Mouse (Mus musculus) hindbrain, embryonic 10.5 days (tissue): ENCODE measurements around the gene Pigp. TPM values are rescaled to one million over a fixed set of nuclear protein-coding genes. Genes with fewer than 3 reads are reported as not detected.
A peak's percentile ranks its signal among the peaks of the same experiment; 100 is the strongest.

Experiments used
- DNase-seq: peaks from one replicate; pipeline ENCODE4 v3.0.0-alpha.2; 2017; ENCODE audit warnings: low spot score
- H3K27ac ChIP-seq: fragments of 300-500 bp; sonication (generic); 2 replicates; pipeline ENCODE4 v1.5.1; 2016; ENCODE audit warnings: mild to moderate bottlenecking, moderate library complexity
- H3K27me3 ChIP-seq: fragments of 300-500 bp; sonication (generic); 2 replicates; pipeline ENCODE4 v1.6.1; 2016; ENCODE audit warnings: mild to moderate bottlenecking; ENCODE audit not compliant: poor library complexity, insufficient read depth, severe bottlenecking
- H3K36me3 ChIP-seq: fragments of 300-500 bp; sonication (generic); 2 replicates; pipeline ENCODE4 v1.6.1; 2016; ENCODE audit warnings: mild to moderate bottlenecking, moderate library complexity
- H3K4me1 ChIP-seq: fragments of 300-500 bp; sonication (generic); replicated peaks from 2 replicates; pipeline ENCODE4 v1.6.1; 2016; ENCODE audit warnings: mild to moderate bottlenecking
- H3K4me3 ChIP-seq: fragments of 300-500 bp; sonication (generic); 2 replicates; pipeline ENCODE4 v1.5.1; 2016; ENCODE audit warnings: mild to moderate bottlenecking, moderate library complexity
- H3K9me3 ChIP-seq: fragments of 300-500 bp; sonication (generic); 2 replicates; pipeline ENCODE4 v1.6.1; 2016; ENCODE audit warnings: mild to moderate bottlenecking, moderate library complexity
- WGBS: fragments of 180-500 bp; shearing (Covaris S2); methylation state at CpG from one replicate; pipeline ENCODE4 v1.1.7; 2016; 5-methylcytosine and 5-hydroxymethylcytosine counted together
- polyA plus RNA-seq: library from polyadenylated mRNA; unstranded; fragments of >200 nt; fragmentation: Nextera tagmentation; extraction: Ambion mirVana; gene quantifications from 2 replicates; pipeline ENCODE4 v1.2.1, GENCODE M21; 2016

The Pigp gene
- 94.7 and 96.3 TPM in 2 replicates for polyA plus RNA-seq

DNA sequence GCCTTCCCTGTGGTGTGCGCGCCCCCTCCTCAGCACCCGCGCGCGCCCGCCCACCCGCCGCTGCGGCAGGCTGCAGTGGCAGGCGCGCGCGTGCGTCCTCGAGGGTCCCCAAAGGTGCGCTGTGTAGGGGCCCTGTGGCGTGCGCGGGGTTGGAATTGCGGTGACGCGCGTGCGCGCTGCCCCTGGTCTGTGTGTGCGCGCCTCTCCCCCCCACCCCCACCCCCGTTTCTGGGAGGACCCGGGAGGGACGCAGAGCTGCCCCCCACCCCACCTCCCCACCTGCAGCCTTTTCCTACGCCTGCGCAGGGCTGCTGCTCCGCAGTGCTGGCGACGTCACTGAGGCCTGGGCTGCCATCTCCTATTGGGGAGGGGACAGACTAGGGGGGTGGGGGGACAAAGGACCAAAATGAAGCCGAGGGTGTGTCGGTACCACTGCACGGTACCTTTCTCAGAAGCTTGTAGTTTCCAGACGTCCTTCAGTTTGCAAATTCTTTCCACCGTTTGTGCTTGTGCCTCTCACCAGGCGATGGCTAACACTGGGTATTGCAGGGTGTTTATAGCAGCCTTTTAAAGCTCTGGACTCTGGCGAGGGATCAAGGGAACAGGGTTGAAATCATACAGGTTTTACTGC is at the start of gene Pigp:
Pigp (minus strand) TSS at position 542 of the 631 bp plus-strand sequence.
- WGBS, result 0% methylated on average over 42 of the region's 43 CpGs
- no peaks in the 10 kb centered on the region for H3K27me3 ChIP-seq

DNA sequence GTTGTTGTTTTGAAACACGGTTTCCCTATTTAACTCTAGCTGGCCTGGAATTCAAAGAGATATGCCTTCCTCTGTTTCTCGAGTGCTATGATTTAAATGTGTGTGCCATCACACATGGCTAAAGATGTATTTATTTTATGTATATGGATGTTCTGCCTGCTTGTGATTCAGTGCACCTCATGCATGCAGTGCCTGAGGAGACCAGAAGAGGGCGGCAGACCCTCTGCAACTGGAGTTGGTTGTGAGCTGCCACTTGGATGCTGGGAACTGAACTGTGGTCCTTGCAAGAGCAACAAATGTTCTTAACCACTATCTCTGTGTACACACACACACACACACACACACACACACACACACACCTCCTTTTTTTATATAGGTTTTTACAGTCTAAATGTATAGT is 48.9 kb upstream of the Pigp start:
- H3K9me3 ChIP-seq, result peaks cover 7% of the 10 kb centered on the region
- WGBS, result 94% methylated on average over 3 of the region's 3 CpGs
- DNase-seq, result no peak
- H3K36me3 ChIP-seq, result peaks cover 100% of the 10 kb centered on the region
- no peak overlapping the region for H3K4me3 ChIP-seq
- H3K27ac ChIP-seq, result no peak overlapping the region
- H3K4me1 ChIP-seq, result no peaks in the 10 kb centered on the region
- H3K27me3 ChIP-seq, result no peaks in the 10 kb centered on the region

More for the DNA sequence above, at the start of gene Pigp:
- H3K36me3 ChIP-seq, result peaks cover 11% of the 10 kb centered on the region
- DNase-seq, result peak; percentile 89
- peak within 1 kb of the TSS; percentile 90 for H3K4me3 ChIP-seq
- H3K27ac ChIP-seq, result peak within 1 kb of the TSS; percentile 99
- no peaks in the 10 kb centered on the region for H3K9me3 ChIP-seq
- peaks cover 44% of the 10 kb centered on the region for H3K4me1 ChIP-seq

DNA sequence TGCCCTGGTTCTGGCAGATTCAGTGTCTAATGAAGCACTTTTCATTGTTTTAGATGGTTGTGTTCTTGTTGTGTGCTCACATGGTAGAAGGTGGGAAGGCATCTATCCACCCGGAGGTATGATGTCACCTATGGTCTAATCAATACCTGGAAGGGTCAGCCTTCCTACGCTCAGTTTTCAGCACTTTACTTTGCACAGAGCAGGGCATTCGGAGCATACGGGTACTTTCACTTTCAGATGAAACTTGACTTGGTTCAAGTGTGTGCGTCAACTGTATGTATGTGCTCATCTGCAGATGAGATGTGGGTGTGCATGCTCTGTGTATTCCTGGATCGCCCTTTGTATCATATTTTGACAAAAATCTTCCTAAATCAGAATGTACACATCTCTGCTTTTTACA is 42.5 kb upstream of the Pigp start:
- H3K36me3 ChIP-seq, result peaks cover 98% of the 10 kb centered on the region
- no peak overlapping the region for H3K4me3 ChIP-seq
- no peak overlapping the region for H3K27ac ChIP-seq
- WGBS, result 93% methylated on average over 6 of the region's 6 CpGs
- no peak for DNase-seq
- no peaks in the 10 kb centered on the region for H3K27me3 ChIP-seq
- no peaks in the 10 kb centered on the region for H3K4me1 ChIP-seq
- no peaks in the 10 kb centered on the region for H3K9me3 ChIP-seq

DNA sequence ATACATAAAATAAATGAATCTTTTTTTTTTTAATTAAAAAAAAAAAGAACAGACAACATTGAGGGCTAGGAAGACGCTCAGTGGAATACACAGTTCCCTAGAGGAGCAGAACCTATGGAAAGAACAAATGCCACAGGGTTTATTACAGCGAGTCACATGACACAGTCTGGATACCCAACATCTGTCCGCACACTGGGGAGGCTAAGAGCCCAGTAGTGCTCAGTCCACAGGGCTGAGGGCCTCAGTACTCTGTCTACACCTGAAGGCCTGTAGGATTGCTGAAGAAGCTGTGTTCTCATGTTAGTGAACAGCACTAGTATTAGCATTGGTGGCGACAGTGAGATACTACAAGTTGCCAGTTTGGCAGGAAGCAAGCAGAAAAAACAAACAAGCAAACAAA is 41.1 kb upstream of the Pigp start:
- H3K4me1 ChIP-seq, result no peaks in the 10 kb centered on the region
- peaks cover 95% of the 10 kb centered on the region for H3K36me3 ChIP-seq
- 96% methylated on average over 4 of the region's 4 CpGs for WGBS
- no peaks in the 10 kb centered on the region for H3K9me3 ChIP-seq
- DNase-seq, result no peak
- no peak overlapping the region for H3K4me3 ChIP-seq
- no peaks in the 10 kb centered on the region for H3K27me3 ChIP-seq
- H3K27ac ChIP-seq, result no peak overlapping the region

DNA sequence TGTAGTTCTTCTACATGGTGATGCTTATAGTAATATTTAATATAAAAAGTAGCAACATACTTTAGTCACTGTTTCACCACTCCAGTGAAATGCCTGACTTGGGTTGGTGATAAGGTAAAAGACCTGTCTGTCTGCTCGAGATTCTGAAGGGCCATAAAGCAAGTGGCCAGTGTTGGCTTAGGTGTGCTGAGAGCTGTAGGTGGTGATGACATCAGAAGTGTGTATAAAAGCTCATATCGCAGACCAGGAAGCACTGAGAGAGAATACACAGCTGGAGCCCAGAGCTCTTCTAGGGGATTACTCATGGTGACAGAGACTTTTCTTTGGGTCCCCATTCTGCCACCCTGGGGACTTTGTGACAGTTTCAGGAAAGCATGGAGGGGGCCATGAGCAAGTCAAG is 40.6 kb upstream of the Pigp start:
- Histone ChIP-seq H3K27ac (no peak overlapping the region), H3K4me1 (no peaks in the 10 kb centered on the region), H3K27me3 (no peaks in the 10 kb centered on the region), H3K4me3 (no peak overlapping the region), H3K9me3 (no peaks in the 10 kb centered on the region), H3K36me3 (peaks cover 95% of the 10 kb centered on the region)
- DNase-seq, result no peak
- WGBS, result 93% methylated on average over 2 of the region's 2 CpGs

DNA sequence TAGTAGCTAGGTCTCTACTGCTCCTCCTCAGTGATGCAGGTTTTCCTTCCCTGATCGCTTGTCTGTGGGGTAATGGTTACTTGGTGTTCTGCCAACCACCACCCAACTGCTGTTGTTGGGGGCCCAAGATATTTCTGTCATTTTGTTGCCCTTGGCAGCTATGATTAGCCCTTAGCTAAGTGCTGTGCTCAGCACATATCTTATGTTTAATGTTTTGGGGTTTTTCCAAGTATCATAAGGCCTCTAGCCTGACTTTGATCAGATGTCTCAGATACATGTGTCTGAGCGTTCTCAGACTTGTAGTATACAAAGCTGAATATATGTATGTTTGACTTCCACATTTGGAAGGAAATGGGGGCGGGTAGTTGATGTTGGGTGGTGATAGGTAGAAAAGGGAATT is 39.6 kb upstream of the Pigp start:
- WGBS, result 95% methylated on average over 3 of the region's 3 CpGs
- Histone ChIP-seq H3K27ac (no peak overlapping the region), H3K9me3 (no peaks in the 10 kb centered on the region), H3K36me3 (peaks cover 93% of the 10 kb centered on the region), H3K27me3 (no peaks in the 10 kb centered on the region), H3K4me3 (no peak overlapping the region), H3K4me1 (no peaks in the 10 kb centered on the region)
- DNase-seq, result no peak

DNA sequence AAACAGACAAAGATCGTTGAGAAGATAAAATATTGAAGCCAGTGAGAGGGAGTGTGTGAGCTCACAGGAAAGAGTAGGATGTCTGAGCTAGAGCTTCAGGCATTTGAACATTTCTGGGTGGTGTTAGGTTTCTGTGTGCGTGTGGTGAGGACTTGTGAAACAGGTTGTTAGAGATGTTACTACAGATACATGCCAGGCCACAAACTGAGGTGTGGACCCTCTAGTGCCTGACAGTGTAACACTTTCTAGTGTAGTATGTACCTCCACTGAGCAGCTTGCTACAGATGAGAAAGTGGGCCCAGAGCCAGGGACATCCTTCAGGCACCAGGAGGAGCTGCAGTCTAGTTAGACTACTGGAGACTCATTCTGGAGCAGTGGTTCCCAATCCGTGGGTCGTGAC is 30.5 kb upstream of the Pigp start:
- Histone ChIP-seq H3K36me3 (peaks cover 39% of the 10 kb centered on the region), H3K27ac (no peak overlapping the region), H3K4me3 (no peak overlapping the region), H3K27me3 (no peaks in the 10 kb centered on the region), H3K9me3 (no peaks in the 10 kb centered on the region), H3K4me1 (0 out of 2 replicates have a peak, but pooled peaks cover 3% of the 10 kb centered on the region)
- WGBS, result 88% methylated on average over 4 of the region's 4 CpGs
- no peak for DNase-seq

DNA sequence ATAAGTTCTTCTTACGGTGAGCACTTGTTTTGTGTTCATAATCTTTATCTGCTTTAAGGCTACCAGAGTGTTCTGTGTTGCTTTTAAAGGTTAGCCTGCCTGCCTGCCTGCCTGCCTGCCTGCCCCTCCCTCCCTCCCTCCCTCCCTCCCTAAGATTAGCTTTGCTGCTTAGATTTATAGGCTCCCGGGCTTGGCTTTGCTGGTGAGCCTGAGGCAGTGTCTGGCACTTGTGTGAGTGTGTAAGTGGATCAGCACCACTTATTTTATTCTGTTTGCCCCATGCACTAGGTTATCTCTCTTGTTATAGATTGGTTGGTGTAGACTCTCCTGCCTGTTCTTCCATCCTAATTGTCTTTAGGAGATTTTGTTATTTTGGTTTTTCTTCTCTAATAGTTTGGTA is 30.0 kb upstream of the Pigp start:
- WGBS, result 67% methylated on average over 2 of the region's 2 CpGs
- Histone ChIP-seq H3K36me3 (peaks cover 38% of the 10 kb centered on the region), H3K27me3 (no peaks in the 10 kb centered on the region), H3K27ac (no peak overlapping the region), H3K4me3 (no peak overlapping the region), H3K4me1 (0 out of 2 replicates have a peak, but pooled peaks cover 3% of the 10 kb centered on the region), H3K9me3 (no peaks in the 10 kb centered on the region)
- DNase-seq, result no peak

DNA sequence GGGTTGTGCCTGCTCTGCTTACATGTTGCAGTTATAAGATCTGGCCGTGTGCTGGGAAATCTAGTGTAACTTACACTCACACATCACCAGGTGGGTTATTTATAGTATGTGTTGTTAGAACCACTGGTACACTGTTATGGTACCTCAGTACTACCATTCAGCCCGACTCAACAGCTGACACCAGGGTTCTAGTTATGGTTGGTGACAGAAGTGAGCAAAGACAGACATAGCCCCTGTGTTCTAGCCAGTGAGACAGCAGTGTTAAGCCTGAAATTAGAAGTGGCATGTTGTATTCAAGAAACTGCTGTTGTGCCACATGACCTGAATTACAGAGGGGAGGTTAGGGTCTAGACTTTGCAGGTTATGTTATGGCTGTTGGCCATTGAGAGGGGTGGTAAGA is 27.5 kb upstream of the Pigp start:
- Histone ChIP-seq H3K4me1 (0 out of 2 replicates have a peak, but pooled peaks cover 3% of the 10 kb centered on the region), H3K27me3 (no peaks in the 10 kb centered on the region), H3K27ac (no peak overlapping the region), H3K9me3 (no peaks in the 10 kb centered on the region), H3K4me3 (no peak overlapping the region), H3K36me3 (peaks cover 39% of the 10 kb centered on the region)
- 97% methylated on average over 2 of the region's 2 CpGs for WGBS
- no peak for DNase-seq

DNA sequence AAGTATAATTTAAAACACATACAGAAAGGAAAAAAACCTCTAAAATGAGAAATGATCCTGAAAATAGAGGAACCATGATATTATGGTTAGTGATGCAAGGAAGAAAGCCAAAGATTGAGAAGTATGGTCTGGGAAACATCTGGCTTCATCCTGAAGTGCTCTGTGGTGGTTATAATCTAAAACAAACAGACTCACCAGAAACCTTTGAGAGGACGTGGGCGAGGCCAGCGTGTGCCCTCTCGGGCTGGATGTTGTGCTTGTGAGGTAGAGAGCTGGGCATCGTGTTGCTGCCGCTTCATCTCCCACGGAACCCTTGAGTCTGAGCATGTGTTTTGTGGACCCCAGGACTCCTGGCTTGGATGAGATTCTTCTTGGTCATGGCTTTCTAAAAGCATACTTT is 25.0 kb upstream of the Pigp start:
- Histone ChIP-seq H3K36me3 (peaks cover 40% of the 10 kb centered on the region), H3K27me3 (no peaks in the 10 kb centered on the region), H3K9me3 (no peaks in the 10 kb centered on the region), H3K4me1 (0 out of 2 replicates have a peak, but pooled peaks cover 3% of the 10 kb centered on the region), H3K4me3 (no peak overlapping the region), H3K27ac (no peak overlapping the region)
- WGBS, result 82% methylated on average over 7 of the region's 7 CpGs
- DNase-seq, result no peak

DNA sequence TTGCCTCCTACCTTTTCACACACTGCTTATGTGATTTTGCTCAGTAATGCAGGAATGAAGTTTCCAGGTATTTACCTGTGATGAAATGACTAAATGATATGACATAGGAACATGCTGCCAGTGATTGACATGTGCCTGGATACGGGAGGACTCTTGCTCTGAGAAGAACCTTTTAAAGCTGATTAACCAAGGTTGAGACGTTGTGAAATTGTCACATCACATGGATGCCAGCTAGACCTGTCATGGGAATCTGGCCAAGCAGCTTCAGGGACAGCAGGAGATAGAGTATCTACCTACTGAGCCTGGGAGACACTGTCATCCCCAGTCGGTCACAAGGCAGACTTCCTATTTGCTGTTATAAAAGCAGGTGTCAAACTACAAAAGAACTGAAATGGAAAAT is 23.4 kb upstream of the Pigp start:
- H3K27me3 ChIP-seq, result no peaks in the 10 kb centered on the region
- no peak overlapping the region for H3K4me3 ChIP-seq
- WGBS, result 84% methylated on average over 3 of the region's 3 CpGs
- DNase-seq, result no peak
- H3K4me1 ChIP-seq, result no peaks in the 10 kb centered on the region
- H3K27ac ChIP-seq, result no peak overlapping the region
- no peaks in the 10 kb centered on the region for H3K9me3 ChIP-seq
- peaks cover 40% of the 10 kb centered on the region for H3K36me3 ChIP-seq

DNA sequence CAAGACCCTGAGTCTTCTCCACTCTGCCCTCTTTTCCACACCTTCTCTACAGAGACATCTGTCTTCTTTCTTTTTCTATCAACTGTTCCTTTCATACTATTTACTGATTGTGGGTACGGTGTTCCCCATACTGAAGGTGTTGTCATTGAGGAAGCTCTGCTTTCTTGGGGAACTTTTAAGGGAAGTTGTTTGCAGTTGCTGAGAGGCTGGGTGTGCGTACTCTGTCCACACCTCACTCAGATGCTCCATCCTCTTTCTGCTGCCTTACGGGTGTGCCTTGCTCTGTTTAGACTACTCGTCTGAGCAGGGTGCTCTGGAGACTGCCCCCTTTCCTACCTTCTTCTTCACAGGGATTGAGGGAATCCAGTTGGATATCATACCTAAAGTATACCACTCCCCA is 20.7 kb upstream of the Pigp start:
- H3K4me1 ChIP-seq, result no peaks in the 10 kb centered on the region
- no peaks in the 10 kb centered on the region for H3K9me3 ChIP-seq
- 96% methylated on average over 4 of the region's 4 CpGs for WGBS
- no peak overlapping the region for H3K27ac ChIP-seq
- H3K27me3 ChIP-seq, result no peaks in the 10 kb centered on the region
- peaks cover 50% of the 10 kb centered on the region for H3K36me3 ChIP-seq
- no peak for DNase-seq
- no peak overlapping the region for H3K4me3 ChIP-seq

DNA sequence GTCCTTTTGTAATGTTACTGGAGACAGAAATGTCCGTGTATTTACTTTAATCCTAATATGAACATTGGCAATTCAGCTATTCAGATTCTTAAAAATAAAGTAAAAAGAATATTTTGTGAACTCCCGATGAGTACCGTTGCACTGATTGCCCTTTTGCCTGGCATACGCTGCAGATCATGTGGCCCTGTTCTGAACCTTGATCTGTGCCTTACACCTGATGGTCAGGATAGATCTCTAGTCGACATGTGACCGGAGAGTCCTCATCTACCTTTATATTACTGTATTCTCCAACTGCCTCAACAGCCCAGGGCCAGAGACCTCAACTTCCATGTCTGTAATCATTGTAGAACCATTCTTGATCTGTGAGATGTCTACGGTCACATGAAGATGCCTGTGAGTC is 16.0 kb upstream of the Pigp start:
- WGBS, result 96% methylated on average over 7 of the region's 7 CpGs

DNA sequence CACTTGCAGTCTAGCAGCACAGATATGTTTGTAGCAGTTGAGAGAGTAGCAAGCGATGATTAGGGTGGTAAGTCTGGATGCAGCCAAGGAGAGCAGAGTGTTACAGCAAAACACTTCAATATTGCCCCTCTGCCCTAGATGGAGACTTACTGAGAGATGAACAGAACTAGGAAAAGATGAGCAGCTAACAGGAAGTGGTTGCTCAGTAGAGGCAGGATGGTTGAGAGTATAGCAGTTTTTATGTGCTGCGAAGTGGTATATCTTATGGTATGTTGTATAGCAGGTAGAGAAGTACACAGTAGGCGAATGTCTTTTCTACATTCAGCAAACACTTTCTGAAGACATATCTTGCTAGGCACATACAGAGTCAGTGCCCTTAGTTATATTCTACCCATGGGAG is 11.6 kb upstream of the Pigp start:
- Histone ChIP-seq H3K9me3 (no peaks in the 10 kb centered on the region), H3K27ac (no peak overlapping the region), H3K4me1 (0 out of 2 replicates have a peak, but pooled peaks cover 3% of the 10 kb centered on the region), H3K36me3 (peaks cover 32% of the 10 kb centered on the region), H3K4me3 (no peak overlapping the region), H3K27me3 (no peaks in the 10 kb centered on the region)
- no peak for DNase-seq
- WGBS, result 98% methylated on average over 3 of the region's 3 CpGs

More for the DNA sequence above, 16.0 kb upstream of the Pigp start:
- DNase-seq, result no peak
- H3K4me1 ChIP-seq, result 0 out of 2 replicates have a peak, but pooled peaks cover 3% of the 10 kb centered on the region
- no peaks in the 10 kb centered on the region for H3K27me3 ChIP-seq
- no peak overlapping the region for H3K27ac ChIP-seq
- H3K9me3 ChIP-seq, result no peaks in the 10 kb centered on the region
- H3K4me3 ChIP-seq, result no peak overlapping the region
- peaks cover 44% of the 10 kb centered on the region for H3K36me3 ChIP-seq
